Mouse (Mus musculus) limb, embryonic 14.5 days (tissue): Measurements from ENCODE around the gene Casc4. TPM values are rescaled to one million over a fixed set of nuclear protein-coding genes. Genes with fewer than 3 reads are reported as not detected.
A peak's percentile ranks its signal among the peaks of the same experiment; 100 is the strongest.

Source experiments
- ATAC-seq: fragments of 200-750 bp; cut with Nextera tagmentation; 2 replicates; pipeline ENCODE4 v1.8.0; 2017; ENCODE audit warnings: low read depth, moderate number of reproducible peaks, moderate TSS enrichment; ENCODE audit not compliant: low FRiP score
- DNase-seq: peaks from one replicate; pipeline ENCODE4 v3.0.0-alpha.2; 2015; ENCODE audit warnings: low spot score
- H3K27ac ChIP-seq: fragments of 300-500 bp; sonication (generic); replicated peaks from 2 replicates; pipeline ENCODE4 v1.5.1; 2014; ENCODE audit warnings: low read depth, mild to moderate bottlenecking, low read length, moderate library complexity, mixed read lengths
- H3K27me3 ChIP-seq: fragments of 300-500 bp; sonication (generic); 2 replicates; pipeline ENCODE4 v1.6.1; 2014; ENCODE audit warnings: low read length, mixed read lengths; ENCODE audit not compliant: control insufficient read depth, insufficient read depth
- H3K36me3 ChIP-seq: fragments of 300-500 bp; sonication (generic); 2 replicates; pipeline ENCODE4 v1.6.1; 2014; ENCODE audit warnings: mild to moderate bottlenecking, low read length, moderate library complexity, mixed read lengths; ENCODE audit not compliant: control insufficient read depth, insufficient read depth
- H3K4me1 ChIP-seq: fragments of 300-500 bp; sonication (generic); 2 replicates; pipeline ENCODE4 v1.6.1; 2014; ENCODE audit warnings: antibody characterized with exemption, low read length, mixed read lengths; ENCODE audit not compliant: control insufficient read depth, insufficient read depth
- H3K4me2 ChIP-seq: fragments of 300-500 bp; sonication (generic); replicated peaks from 2 replicates; pipeline ENCODE4 v1.6.1; 2014; ENCODE audit warnings: low read depth, mild to moderate bottlenecking, low read length, moderate library complexity; ENCODE audit not compliant: severe bottlenecking
- H3K4me3 ChIP-seq: fragments of 300-500 bp; sonication (generic); replicated peaks from 2 replicates; pipeline ENCODE4 v1.5.1; 2014; ENCODE audit warnings: low read length
- H3K9ac ChIP-seq: fragments of 300-500 bp; sonication (generic); 2 replicates; pipeline ENCODE4 v1.6.1; 2014; ENCODE audit warnings: mild to moderate bottlenecking, low read depth, low read length, moderate library complexity; ENCODE audit not compliant: severe bottlenecking
- H3K9me3 ChIP-seq: fragments of 300-500 bp; sonication (generic); 2 replicates; pipeline ENCODE4 v1.6.1; 2016; ENCODE audit warnings: low read length; ENCODE audit not compliant: control insufficient read depth
- POLR2A ChIP-seq: fragments of 200-500 bp; IDR thresholded peaks from 2 replicates; pipeline ENCODE4 v1.8.0; 2012; ENCODE audit warnings: inconsistent platforms, mild to moderate bottlenecking, moderate library complexity, borderline replicate concordance; ENCODE audit not compliant: insufficient read depth, insufficient read length; ENCODE audit errors: extremely low read depth
- WGBS: fragments of 180-500 bp; shearing (Covaris S2); extraction: QIAGEN DNeasy Blood & Tissue Kit; methylation state at CpG from one replicate; pipeline ENCODE4 v1.1.7; 2014; 5-methylcytosine and 5-hydroxymethylcytosine counted together
- polyA plus RNA-seq, 2 experiments: library from polyadenylated mRNA; depleted of rRNA in 1 of 2; stranded (reverse) in 1 of 2; unstranded in 1 of 2; fragments of >200 nt; fragmentation: Nextera tagmentation in 1 of 2; extraction: Ambion mirVana in 1 of 2; gene quantifications; 2 replicates each; pipeline versions ENCODE4 v1.2.1 to v1.2.3; 2012 to 2014

Casc4 gene
- polyA plus RNA-seq (2012; rRNA removed) (23.9 and 24.9 TPM in 2 replicates), polyA plus RNA-seq (2014; fragmentation: Nextera tagmentation; extraction: Ambion mirVana) (22.7 and 23.4 TPM in 2 replicates)

- H3K27me3 ChIP-seq: no peaks in the 10 kb centered on the region
- H3K4me3 ChIP-seq: peak within 1 kb of the TSS; percentile 90
- H3K4me2 ChIP-seq: peak within 1 kb of the TSS; percentile 73
- H3K4me1 ChIP-seq: peaks cover 6% of the 10 kb centered on the region; the same call in 1 of the 2 replicates
- H3K9ac ChIP-seq: peak within 1 kb of the TSS; percentile 84
- TF ChIP-seq POLR2A: peak; percentile 78; the same call in 1 of the 2 replicates
- peak; percentile 96 for ATAC-seq
- peak; percentile 95 for DNase-seq
- peak within 1 kb of the TSS; percentile 71 for H3K27ac ChIP-seq
- no peaks in the 10 kb centered on the region for H3K9me3 ChIP-seq
- no peaks in the 10 kb centered on the region for H3K36me3 ChIP-seq
- WGBS: 1% methylated on average over 23 of the region's 43 CpGs
These were observed at the start of gene Casc4 for GRCm38 (mm10) chr2:121866632-121867050. Casc4 (plus strand) TSS chr2:121866970.

GRCm38 (mm10) chr2:121821787-121822186 lies 45.0 kb upstream of the Casc4 start:
- Histone ChIP-seq H3K27ac (no peak overlapping the region), H3K36me3 (no peaks in the 10 kb centered on the region), H3K9ac (no peak overlapping the region), H3K9me3 (no peaks in the 10 kb centered on the region), H3K4me3 (no peak overlapping the region), H3K27me3 (no peaks in the 10 kb centered on the region), H3K4me2 (no peak overlapping the region), H3K4me1 (no peaks in the 10 kb centered on the region)
- no peak for ATAC-seq
- WGBS: 92% methylated on average over 7 of the region's 7 CpGs
- TF ChIP-seq POLR2A: no peak
- no peak for DNase-seq

- Histone ChIP-seq H3K4me2 (no peak overlapping the region), H3K9me3 (no peaks in the 10 kb centered on the region), H3K36me3 (no peaks in the 10 kb centered on the region), H3K27me3 (no peaks in the 10 kb centered on the region), H3K27ac (no peak overlapping the region), H3K9ac (no peak overlapping the region), H3K4me1 (no peaks in the 10 kb centered on the region), H3K4me3 (no peak overlapping the region)
- DNase-seq (no peak), ATAC-seq (no peak)
- TF ChIP-seq POLR2A: no peak
- 66% methylated on average over 5 of the region's 5 CpGs for WGBS
These were observed 42.1 kb upstream of the Casc4 start for GRCm38 (mm10) chr2:121824653-121825052.

GRCm38 (mm10) chr2:121826189-121826588 lies 40.6 kb upstream of the Casc4 start:
- DNase-seq: no peak

GRCm38 (mm10) chr2:121828411-121828810 lies 38.4 kb upstream of the Casc4 start:
- no peak overlapping the region for H3K4me2 ChIP-seq
- 79% methylated on average over 3 of the region's 3 CpGs for WGBS
- no peak for ATAC-seq

More at GRCm38 (mm10) chr2:121826189-121826588, 40.6 kb upstream of the Casc4 start:
- H3K36me3 ChIP-seq: no peaks in the 10 kb centered on the region
- 60% methylated on average over 2 of the region's 2 CpGs for WGBS
- H3K27ac ChIP-seq: no peak overlapping the region
- no peaks in the 10 kb centered on the region for H3K27me3 ChIP-seq
- H3K4me3 ChIP-seq: no peak overlapping the region
- TF ChIP-seq POLR2A: no peak
- H3K4me2 ChIP-seq: no peak overlapping the region
- no peaks in the 10 kb centered on the region for H3K9me3 ChIP-seq
- ATAC-seq: no peak
- no peaks in the 10 kb centered on the region for H3K4me1 ChIP-seq
- H3K9ac ChIP-seq: no peak overlapping the region

GRCm38 (mm10) chr2:121832484-121832894 lies 34.3 kb upstream of the Casc4 start:
- Histone ChIP-seq H3K27me3 (no peaks in the 10 kb centered on the region), H3K36me3 (no peaks in the 10 kb centered on the region), H3K4me1 (no peaks in the 10 kb centered on the region), H3K9ac (no peak overlapping the region), H3K4me2 (no peak overlapping the region), H3K9me3 (no peaks in the 10 kb centered on the region), H3K4me3 (no peak overlapping the region), H3K27ac (no peak overlapping the region)
- ATAC-seq (0 out of 2 replicates have a peak, but pooled peaks have one; percentile 50), DNase-seq (peak; percentile 15)
- no peak for TF ChIP-seq POLR2A
- WGBS: 9% methylated on average over 5 of the region's 5 CpGs

More at GRCm38 (mm10) chr2:121828411-121828810, 38.4 kb upstream of the Casc4 start:
- H3K9me3 ChIP-seq: no peaks in the 10 kb centered on the region
- H3K9ac ChIP-seq: no peak overlapping the region
- H3K27ac ChIP-seq: no peak overlapping the region
- H3K4me3 ChIP-seq: no peak overlapping the region
- no peak for TF ChIP-seq POLR2A
- no peak for DNase-seq
- H3K4me1 ChIP-seq: no peaks in the 10 kb centered on the region
- H3K36me3 ChIP-seq: no peaks in the 10 kb centered on the region
- no peaks in the 10 kb centered on the region for H3K27me3 ChIP-seq
